Mouse (Mus musculus) kidney, adult 9 months (tissue): Measurements from ENCODE around the gene Bcat1.
"Not testable (repeated sequence)": the region's sequence is repeated elsewhere in the genome, so short reads cannot be mapped to it uniquely, and the experiment has no call there.

ENCODE experiments used
- DNase-seq: peaks from one replicate; pipeline ENCODE4 v3.0.0; 2022

Bcat1 gene

GRCm38 (mm10) chr6:145075548-145076224, at the start of gene Bcat1:
Bcat1 (minus strand) TSS chr6:145076184.
- no peak for DNase-seq

- peak; percentile 73 for DNase-seq
Observed at GRCm38 (mm10) chr6:145125591-145126113, 49.7 kb upstream of the Bcat1 start.

GRCm38 (mm10) chr6:145124621-145125020, 48.6 kb upstream of the Bcat1 start:
- DNase-seq: no peak

GRCm38 (mm10) chr6:145123136-145124060, 47.4 kb upstream of the Bcat1 start:
- no peak for DNase-seq

GRCm38 (mm10) chr6:145122423-145123059, 46.6 kb upstream of the Bcat1 start:
- no peak for DNase-seq

- no peak for DNase-seq
Observed at GRCm38 (mm10) chr6:145121590-145122420, 45.8 kb upstream of the Bcat1 start.

GRCm38 (mm10) chr6:145120787-145121589, 45.0 kb upstream of the Bcat1 start:
- DNase-seq: no peak

DNA sequence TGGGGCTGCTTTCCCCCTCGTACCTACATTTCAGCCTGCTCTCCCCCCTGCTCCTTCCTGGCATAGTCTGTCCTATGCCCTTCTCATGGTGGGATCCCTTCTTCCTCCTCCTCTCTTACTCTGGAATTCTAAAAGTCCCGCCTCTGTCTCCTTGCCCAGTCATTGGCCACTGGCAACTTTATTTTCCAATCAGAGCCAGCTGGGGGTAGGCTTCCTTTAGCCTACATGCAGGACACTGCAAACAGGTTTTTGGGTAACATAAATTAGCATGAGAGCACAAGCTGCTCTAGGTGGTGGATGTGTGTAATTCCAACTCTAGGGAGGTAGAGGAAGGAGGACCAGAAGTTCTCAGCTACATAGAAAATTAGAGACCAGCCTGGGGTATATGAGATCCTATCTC, 44.1 kb upstream of the Bcat1 start:
- no peak for DNase-seq

DNA sequence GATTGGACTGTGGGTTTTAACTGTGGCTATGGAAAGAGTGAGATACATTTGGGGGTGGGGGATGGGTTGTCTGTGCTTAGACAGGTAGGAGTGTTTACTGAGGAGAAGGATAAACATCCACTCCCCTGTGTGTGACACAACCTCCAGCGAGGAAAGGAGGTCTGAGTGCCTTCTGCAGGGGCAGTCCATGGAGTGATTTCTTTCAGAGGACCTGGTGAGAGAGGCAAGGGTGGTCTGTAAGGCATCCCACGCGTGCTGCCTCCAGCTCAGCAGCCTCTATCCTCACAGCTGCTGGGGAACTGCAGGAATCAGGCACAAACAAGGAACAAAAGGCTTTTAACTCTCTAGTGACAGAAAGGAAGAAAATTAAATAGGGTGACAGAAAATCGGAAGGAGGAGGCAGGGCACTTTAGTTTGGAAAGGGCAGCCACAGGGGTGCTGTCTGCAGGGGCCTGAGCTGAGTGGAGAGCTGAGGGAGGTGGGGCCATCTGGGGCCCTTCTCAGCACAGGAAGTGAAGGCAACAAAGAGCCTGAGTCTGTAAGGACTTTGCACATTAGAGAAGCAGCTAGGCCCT, 40.2 kb upstream of the Bcat1 start:
- DNase-seq: no peak

DNA sequence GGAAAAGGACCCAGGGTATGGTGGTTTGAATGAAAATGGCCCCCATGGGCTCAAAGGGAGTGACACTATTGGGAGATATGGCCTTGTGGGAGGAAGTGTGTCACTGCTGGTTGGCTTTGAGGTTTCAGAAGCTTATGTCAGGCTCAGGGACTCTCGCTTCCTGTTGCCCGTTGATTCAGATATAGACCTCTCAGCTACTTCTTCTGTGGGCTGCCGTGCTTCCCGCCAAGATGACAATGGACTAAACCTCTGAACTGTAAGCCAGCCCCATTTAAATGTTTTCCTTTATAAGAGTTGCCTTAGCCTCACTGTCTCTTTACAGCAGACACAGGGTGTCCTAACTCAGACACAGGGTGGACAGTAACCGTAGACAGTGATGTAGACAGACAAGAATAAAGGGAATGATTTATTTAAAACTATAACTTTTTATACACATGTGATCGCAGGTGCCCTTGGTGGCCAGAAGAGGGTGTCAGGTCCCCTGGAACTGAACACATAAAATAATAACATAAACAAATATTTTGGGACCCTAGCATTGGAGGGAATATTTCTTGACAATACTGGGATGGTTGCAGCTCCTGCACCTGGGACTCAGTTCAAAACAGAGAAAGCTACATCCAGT, 39.6 kb upstream of the Bcat1 start, which contains the start of gene Lrmp:
Gene Lrmp, plus strand, starts transcription at position 178 of the 622 bp plus-strand sequence.
- DNase-seq: no peak

DNA sequence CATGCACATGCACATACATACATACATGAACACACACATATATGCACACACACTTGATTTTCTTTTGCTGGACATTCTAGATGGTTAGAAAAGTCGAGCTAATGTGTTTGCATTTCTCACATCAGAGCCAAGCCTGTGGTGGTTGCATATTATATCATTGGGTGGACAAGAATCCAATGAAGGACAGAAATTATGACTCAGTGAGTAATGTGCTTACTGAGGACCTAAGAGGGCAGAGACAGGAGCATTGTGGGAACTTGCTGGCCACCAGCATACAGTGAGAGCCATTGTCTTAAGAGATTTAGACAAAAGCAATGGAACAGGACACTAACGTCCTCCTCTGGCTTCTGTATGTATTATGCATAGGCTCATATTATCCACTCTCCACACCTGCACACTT, 38.6 kb upstream of the Bcat1 start:
- DNase-seq: no peak

DNA sequence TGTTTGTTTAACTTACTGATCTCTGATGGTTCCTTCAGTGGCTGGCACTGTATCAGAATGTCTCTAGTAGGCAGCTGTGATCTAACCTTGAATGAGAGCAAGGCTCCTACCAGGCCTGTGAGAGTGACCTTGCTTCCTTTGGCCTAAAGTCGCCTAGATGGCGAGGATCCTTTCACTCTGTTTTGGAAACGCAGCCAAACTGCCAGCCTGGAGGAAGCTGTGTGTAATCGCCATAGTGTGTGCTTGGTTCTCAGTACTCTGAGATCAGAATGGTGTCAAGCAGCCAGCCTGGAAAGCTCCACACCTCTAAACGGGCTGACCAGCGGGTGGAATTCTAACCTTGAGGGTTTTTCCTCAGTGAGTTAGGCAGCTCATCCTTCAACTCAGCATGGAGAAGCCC, 36.9 kb upstream of the Bcat1 start:
- no peak for DNase-seq

- DNase-seq: no peak
Observed at GRCm38 (mm10) chr6:145110786-145111185, 34.8 kb upstream of the Bcat1 start.

DNA sequence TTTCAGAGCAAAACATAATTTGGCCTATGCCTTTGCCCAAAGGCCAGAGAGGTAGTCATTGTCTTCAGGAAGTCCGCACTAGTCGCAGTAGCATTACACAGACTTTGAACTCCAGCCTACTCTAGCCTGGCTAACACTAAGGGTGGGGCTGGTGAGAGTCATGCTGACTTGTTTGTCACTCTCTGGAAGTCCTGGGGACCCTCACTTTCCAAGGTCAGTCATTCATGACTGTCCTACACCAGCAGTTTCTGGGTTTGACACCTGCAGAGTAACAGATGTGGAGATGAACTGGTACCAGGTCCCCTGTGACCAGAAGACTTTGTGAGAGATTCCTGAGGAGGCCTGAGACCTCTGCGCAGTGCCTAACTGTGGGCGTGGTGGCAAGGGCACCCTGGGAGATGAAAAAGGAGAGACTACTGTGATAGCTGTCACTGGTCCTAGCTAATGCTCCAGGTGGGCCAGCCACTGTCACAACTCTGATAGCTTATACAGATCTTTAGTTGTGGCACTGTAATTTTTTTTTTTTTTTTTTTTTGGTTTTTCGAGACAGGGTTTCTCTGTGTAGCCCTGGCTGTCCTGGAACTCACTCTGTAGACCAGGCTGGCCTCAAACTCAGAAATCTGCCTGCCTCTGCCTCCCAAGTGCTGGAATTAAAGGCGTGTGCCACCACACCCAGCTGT, 30.3 kb upstream of the Bcat1 start:
- DNase-seq: no peak

DNA sequence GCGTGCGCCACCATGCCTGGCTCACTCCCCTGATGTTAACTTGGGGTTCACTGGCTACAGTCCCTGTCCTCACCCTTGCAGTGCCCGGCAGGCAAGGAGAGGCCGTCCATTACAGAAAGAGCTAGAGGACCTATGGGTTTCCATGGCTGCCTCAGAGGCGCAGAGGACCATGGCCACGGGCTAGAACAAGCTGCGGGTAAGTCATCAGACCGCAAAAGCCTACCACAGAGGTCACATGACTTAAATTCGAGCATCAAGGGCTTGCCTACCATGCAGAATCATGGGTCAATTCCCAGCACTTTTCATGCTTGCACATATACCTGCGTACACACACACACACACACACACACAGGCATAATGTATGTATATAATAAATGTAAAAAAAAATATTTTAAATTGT, 29.5 kb upstream of the Bcat1 start:
- no peak for DNase-seq

DNA sequence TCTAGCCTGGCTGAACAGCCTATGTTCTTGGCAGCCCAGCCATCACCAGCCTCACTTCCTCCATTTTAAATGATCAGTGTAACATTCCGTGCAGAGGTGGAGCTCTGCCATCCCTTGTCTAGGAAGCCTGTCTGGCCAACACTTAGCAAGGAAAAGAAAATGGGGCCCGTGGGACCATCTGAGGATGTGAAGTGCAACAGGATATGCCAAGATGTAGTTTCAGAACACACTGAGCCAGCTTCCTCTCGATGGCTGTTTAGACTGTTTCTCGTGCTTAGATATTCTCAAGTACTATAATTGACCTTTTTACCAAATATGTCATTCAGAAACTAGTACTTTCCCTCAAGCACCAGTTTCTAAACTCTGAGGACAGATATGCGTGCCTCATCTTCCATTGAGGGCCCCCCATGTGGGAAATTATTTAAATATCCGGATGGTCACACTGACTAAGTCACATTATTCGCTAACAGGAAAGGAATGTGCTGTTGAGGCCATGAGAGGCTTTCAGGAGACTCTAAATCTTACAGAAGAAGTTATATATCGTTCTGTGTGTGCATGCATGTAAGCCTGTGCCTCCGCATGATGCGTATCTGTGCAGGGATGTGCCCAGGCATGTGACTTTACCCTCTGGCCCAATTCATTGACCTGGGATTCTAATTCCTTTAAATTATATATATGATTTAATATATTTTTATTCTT, 28.4 kb upstream of the Bcat1 start:
- no peak for DNase-seq

DNA sequence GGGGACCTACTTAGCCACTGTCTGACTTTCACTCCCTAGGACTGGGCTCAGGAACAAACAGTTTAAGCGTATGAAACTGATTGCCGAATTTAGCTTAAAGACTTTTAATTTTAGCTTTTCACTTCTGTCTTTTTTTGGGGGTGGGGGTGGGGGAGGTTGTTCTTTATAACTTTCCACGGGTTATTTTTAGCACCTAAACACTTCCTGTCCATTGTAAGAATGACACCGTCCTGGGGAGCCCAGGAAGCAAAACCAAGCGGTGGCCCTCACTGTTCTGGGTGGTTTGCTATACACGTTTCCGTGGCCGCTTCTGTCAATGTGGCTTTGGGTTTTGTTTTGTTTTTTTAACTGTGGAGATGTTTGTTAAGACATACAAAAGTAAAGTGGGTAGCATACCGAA, 24.9 kb upstream of the Bcat1 start:
- no peak for DNase-seq

- DNase-seq: no peak
Observed at GRCm38 (mm10) chr6:145094431-145094830, 18.4 kb upstream of the Bcat1 start.

- DNase-seq: not testable (repeated sequence)
Observed at GRCm38 (mm10) chr6:145093038-145093622, 17.1 kb upstream of the Bcat1 start.
